Mouse (Mus musculus) heart, adult 18-20 months (tissue): Measurements from ENCODE around the gene Lrrc8a. TPM values are rescaled to one million over a fixed set of nuclear protein-coding genes. Genes with fewer than 3 reads are reported as not detected.

Experiments
- DNase-seq, 2 experiments: peaks; one replicate each; pipeline ENCODE4 v3.0.0; 2021 to 2022; ENCODE audit warnings: mixed read lengths in 1 of 2
- total RNA-seq, 2 experiments: library from RNA; stranded (reverse); gene quantifications; 2 replicates each; pipeline ENCODE4 v1.2.3; 2021

The Lrrc8a gene
- total RNA-seq, 2 experiments from 2014 or later, result 77.9 to 86.5 TPM

DNA sequence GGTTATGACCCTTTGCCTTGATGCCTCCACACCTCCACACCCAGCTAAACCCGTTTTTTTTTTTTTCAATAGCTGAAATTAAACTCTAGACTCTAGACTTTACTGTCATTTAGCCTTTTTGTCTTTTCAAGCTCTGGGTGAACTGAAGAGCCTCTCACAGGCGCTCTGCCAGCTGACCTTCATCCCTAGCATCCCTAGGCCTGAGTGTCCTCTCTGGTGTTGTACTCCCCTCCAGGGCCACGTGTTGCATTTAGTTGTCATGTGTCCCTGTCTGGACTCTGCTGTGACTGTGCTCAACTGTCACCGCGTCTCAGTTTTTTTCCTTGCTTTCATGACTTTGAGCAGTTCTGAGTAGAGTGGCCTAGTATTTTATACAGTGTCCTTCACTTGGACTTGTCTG is 62.5 kb downstream of the Lrrc8a start:
- no peak for DNase-seq

GRCm38 (mm10) chr2:30306087-30306486 is 68.6 kb downstream of the Lrrc8a start:
- DNase-seq, result no peak

DNA sequence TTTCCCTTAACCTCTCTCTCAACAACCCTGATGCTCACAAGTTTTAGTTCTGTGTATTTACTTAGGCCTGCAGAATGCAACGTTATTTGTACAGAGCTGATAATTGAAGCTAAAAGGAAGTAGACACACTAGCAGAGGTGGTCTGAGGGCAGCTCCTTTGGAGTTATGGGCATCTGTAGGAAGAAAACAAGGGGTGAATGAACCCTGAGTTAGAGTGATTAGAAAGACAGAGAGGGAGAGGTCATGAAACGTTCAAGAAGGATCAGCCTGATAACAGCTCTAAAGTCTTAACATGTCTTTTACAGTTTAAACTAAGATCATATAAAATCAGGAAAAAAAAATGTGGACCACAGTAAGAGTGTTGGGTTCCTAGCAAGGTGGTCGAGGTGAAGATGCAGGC is 71.8 kb downstream of the Lrrc8a start:
- DNase-seq, result no peak

GRCm38 (mm10) chr2:30311481-30311880 is 74.0 kb downstream of the Lrrc8a start:
- DNase-seq, result no peak

Other genes with a start within 250 kb of the Lrrc8a start
- gene Wdr34, start 188.8 kb upstream of the Lrrc8a start, total RNA-seq, result 1 to 10 TPM; 6.3 to 6.8 TPM
- gene Set, start 180.3 kb upstream of the Lrrc8a start, total RNA-seq, result 10 to 100 TPM; 94.9 to 98.5 TPM
- gene Pkn3, start 160.0 kb upstream of the Lrrc8a start, total RNA-seq, result 1 to 10 TPM; 7.8 to 9.3 TPM
- 1 to 10 TPM; 2.8 to 3.9 TPM for gene Zdhhc12, start 144.1 kb upstream of the Lrrc8a start, total RNA-seq
- 10 to 100 TPM; 21.8 to 23.5 TPM for gene Zer1, start 113.1 kb upstream of the Lrrc8a start, total RNA-seq
- 10 to 100 TPM; 17.4 to 18.6 TPM for gene Tbc1d13, start 104.0 kb upstream of the Lrrc8a start, total RNA-seq
- 10 to 100 TPM; 89.0 to 98.3 TPM for gene Endog, start 66.2 kb upstream of the Lrrc8a start, total RNA-seq
- gene Spout1, start 59.3 kb upstream of the Lrrc8a start, total RNA-seq, result 1 to 10 TPM; 4.8 to 6.4 TPM
- 10 to 100 TPM; 36.0 to 36.5 TPM for gene Kyat1, start 31.9 kb upstream of the Lrrc8a start, total RNA-seq
- gene Gm28035, start 2.9 kb downstream of the Lrrc8a start, total RNA-seq, result 1 to 10 TPM; 3.4 to 3.6 TPM
- gene Phyhd1, start 28.5 kb downstream of the Lrrc8a start, total RNA-seq, result 100 to 1,000 TPM; 109 to 110 TPM
- not detected for gene Gm28038, start 43.3 kb downstream of the Lrrc8a start, total RNA-seq
- gene Dolk, start 48.6 kb downstream of the Lrrc8a start, total RNA-seq, result 10 to 100 TPM; 23.4 to 25.5 TPM
- 10 to 100 TPM; 19.5 to 20.7 TPM for gene Nup188, start 48.7 kb downstream of the Lrrc8a start, total RNA-seq
- 10 to 100 TPM; 34.6 to 42.9 TPM for gene Sh3glb2, start 121.6 kb downstream of the Lrrc8a start, total RNA-seq
- gene Miga2, start 126.5 kb downstream of the Lrrc8a start, total RNA-seq, result 10 to 100 TPM; 83.0 to 85.6 TPM
- gene Dolpp1, start 154.5 kb downstream of the Lrrc8a start, total RNA-seq, result 1 to 10 TPM; 6.4 to 7.8 TPM
- 100 to 1,000 TPM; 507 to 509 TPM for gene Crat, start 178.1 kb downstream of the Lrrc8a start, total RNA-seq
- 10 to 100 TPM; 81.6 to 96.7 TPM for gene Ptpa, start 178.3 kb downstream of the Lrrc8a start, total RNA-seq
- 1 to 10 TPM; 2.6 to 3.2 TPM for gene Ier5l, start 236.5 kb downstream of the Lrrc8a start, total RNA-seq